Mouse (Mus musculus) brown adipose tissue, adult 24 weeks (tissue): ENCODE data around the gene Hivep2. TPM values are rescaled to one million over a fixed set of nuclear protein-coding genes. Genes with fewer than 3 reads are reported as not detected.

Source experiments
- H3K27ac ChIP-seq: fragments of 200-500 bp; replicated peaks from 2 replicates; pipeline ENCODE4 v1.5.1; 2012; ENCODE audit warnings: low read depth, mild to moderate bottlenecking, low read length
- H3K4me1 ChIP-seq: fragments of 200-500 bp; 2 replicates; pipeline ENCODE4 v1.6.1; 2012; ENCODE audit warnings: low read length, mixed read lengths; ENCODE audit not compliant: control insufficient read depth, insufficient read depth, insufficient read length
- H3K4me3 ChIP-seq: fragments of 200-500 bp; 2 replicates; pipeline ENCODE4 v1.5.1; 2012; ENCODE audit warnings: low read depth, mild to moderate bottlenecking, low read length, moderate library complexity; ENCODE audit not compliant: insufficient read depth
- polyA plus RNA-seq: library from polyadenylated mRNA; stranded (reverse); fragments of >200 nt; gene quantifications from 2 replicates; pipeline ENCODE4 v1.2.4, GENCODE M21; 2012; ENCODE audit not compliant: missing spikeins, insufficient read depth, insufficient read length

Gene Hivep2
- polyA plus RNA-seq, 1 experiment = 12.6 TPM

GRCm38 (mm10) chr10:14127826-14128225, 162.0 kb downstream of the Hivep2 start:
- Histone ChIP-seq H3K4me3 (no peak overlapping the region), H3K4me1 (peaks cover 11% of the 10 kb centered on the region), H3K27ac (no peak overlapping the region)

- peak overlapping the region; percentile 67 for H3K27ac ChIP-seq
- peak overlapping the region; percentile 23; the same call in 1 of the 2 replicates for H3K4me3 ChIP-seq
These were observed 164.4 kb downstream of the Hivep2 start for GRCm38 (mm10) chr10:14130270-14130669.

GRCm38 (mm10) chr10:14131307-14131706, 165.4 kb downstream of the Hivep2 start:
- H3K27ac ChIP-seq = peak overlapping the region; percentile 54; the same call in 1 of the 2 replicates
- H3K4me3 ChIP-seq = peak overlapping the region; percentile 23; the same call in 1 of the 2 replicates
- peaks cover 11% of the 10 kb centered on the region for H3K4me1 ChIP-seq

More at GRCm38 (mm10) chr10:14130270-14130669, 164.4 kb downstream of the Hivep2 start:
- H3K4me1 ChIP-seq = peaks cover 11% of the 10 kb centered on the region

GRCm38 (mm10) chr10:14132061-14132460, 166.2 kb downstream of the Hivep2 start:
- peaks cover 11% of the 10 kb centered on the region for H3K4me1 ChIP-seq
- H3K4me3 ChIP-seq = no peak overlapping the region
- no peak overlapping the region for H3K27ac ChIP-seq

GRCm38 (mm10) chr10:14132937-14133336, 167.1 kb downstream of the Hivep2 start:
- H3K4me3 ChIP-seq = no peak overlapping the region
- no peak overlapping the region for H3K27ac ChIP-seq
- peaks cover 11% of the 10 kb centered on the region for H3K4me1 ChIP-seq

- no peak overlapping the region for H3K4me3 ChIP-seq
- no peak overlapping the region for H3K27ac ChIP-seq
- no peaks in the 10 kb centered on the region; the same call in 1 of the 2 replicates for H3K4me1 ChIP-seq
These were observed 172.8 kb downstream of the Hivep2 start for GRCm38 (mm10) chr10:14138663-14139062.

GRCm38 (mm10) chr10:14144840-14145239, 179.0 kb downstream of the Hivep2 start:
- peak overlapping the region; percentile 7; the same call in 1 of the 2 replicates for H3K27ac ChIP-seq

GRCm38 (mm10) chr10:14164829-14165228, 199.0 kb downstream of the Hivep2 start:
- Histone ChIP-seq H3K4me3 (no peak overlapping the region), H3K27ac (no peak overlapping the region)

More at GRCm38 (mm10) chr10:14144840-14145239, 179.0 kb downstream of the Hivep2 start:
- Histone ChIP-seq H3K4me3 (no peak overlapping the region), H3K4me1 (peaks cover 4% of the 10 kb centered on the region; the same call in 1 of the 2 replicates)

GRCm38 (mm10) chr10:14168197-14168844, 202.4 kb downstream of the Hivep2 start:
- Histone ChIP-seq H3K4me3 (no peak overlapping the region), H3K27ac (no peak overlapping the region), H3K4me1 (no peaks in the 10 kb centered on the region)

More at GRCm38 (mm10) chr10:14164829-14165228, 199.0 kb downstream of the Hivep2 start:
- H3K4me1 ChIP-seq = no peaks in the 10 kb centered on the region

- Histone ChIP-seq H3K4me1 (no peaks in the 10 kb centered on the region), H3K4me3 (no peak overlapping the region), H3K27ac (no peak overlapping the region)
These were observed 203.1 kb downstream of the Hivep2 start for GRCm38 (mm10) chr10:14168869-14169566.

GRCm38 (mm10) chr10:14174124-14174523, 208.2 kb downstream of the Hivep2 start:
- no peak overlapping the region for H3K27ac ChIP-seq
- H3K4me3 ChIP-seq = no peak overlapping the region
- H3K4me1 ChIP-seq = no peaks in the 10 kb centered on the region; the same call in 1 of the 2 replicates

GRCm38 (mm10) chr10:14179424-14180339, 213.8 kb downstream of the Hivep2 start:
- no peak overlapping the region for H3K4me3 ChIP-seq
- H3K4me1 ChIP-seq = no peaks in the 10 kb centered on the region; the same call in 1 of the 2 replicates
- H3K27ac ChIP-seq = no peak overlapping the region

- Histone ChIP-seq H3K4me1 (peaks cover 3% of the 10 kb centered on the region; the same call in 1 of the 2 replicates), H3K4me3 (no peak overlapping the region), H3K27ac (no peak overlapping the region)
These were observed 220.6 kb downstream of the Hivep2 start for GRCm38 (mm10) chr10:14186352-14186976.

GRCm38 (mm10) chr10:14189050-14189449, 223.2 kb downstream of the Hivep2 start:
- peaks cover 3% of the 10 kb centered on the region; the same call in 1 of the 2 replicates for H3K4me1 ChIP-seq
- no peak overlapping the region for H3K4me3 ChIP-seq
- no peak overlapping the region for H3K27ac ChIP-seq
